Mouse (Mus musculus) kidney, postnatal 25 days (tissue): ENCODE data around the gene Nme3.
A peak's percentile ranks its signal among the peaks of the same experiment; 100 is the strongest.
"Not testable (repeated sequence)": the region's sequence is repeated elsewhere in the genome, so short reads cannot be mapped to it uniquely, and the experiment has no call there.

Experiments
- DNase-seq, 2 experiments: peaks; one replicate each; pipeline ENCODE4 v3.0.0; 2021; ENCODE audit warnings: mixed read lengths in 2 of 2

The Nme3 gene

GRCm38 (mm10) chr17:24900014-24900413 is 3.7 kb downstream of the Nme3 start:
- peak in 1 of 2 experiments; percentile 32 for DNase-seq

- no peak for DNase-seq
Measured at GRCm38 (mm10) chr17:24902124-24902523, 5.8 kb downstream of the Nme3 start.

- peak; percentile 56 to 73 for DNase-seq
Measured at GRCm38 (mm10) chr17:24902671-24903474, 6.6 kb downstream of the Nme3 start.

- no peak for DNase-seq
Measured at GRCm38 (mm10) chr17:24903767-24904166, 7.5 kb downstream of the Nme3 start.

GRCm38 (mm10) chr17:24907591-24907990 is 11.3 kb downstream of the Nme3 start:
- no peak for DNase-seq

- DNase-seq: no peak
Measured at GRCm38 (mm10) chr17:24913984-24914383, 17.7 kb downstream of the Nme3 start.

GRCm38 (mm10) chr17:24923246-24923645 is 26.9 kb downstream of the Nme3 start:
- no peak for DNase-seq

- no peak for DNase-seq
Measured at GRCm38 (mm10) chr17:24929506-24929905, 33.2 kb downstream of the Nme3 start.

- DNase-seq: peak in 1 of 2 experiments; percentile 28
Measured at GRCm38 (mm10) chr17:24932431-24932830, 36.1 kb downstream of the Nme3 start.

- no peak for DNase-seq
Measured at GRCm38 (mm10) chr17:24933163-24933562, 36.9 kb downstream of the Nme3 start.

GRCm38 (mm10) chr17:24934926-24935325 is 38.6 kb downstream of the Nme3 start:
- no peak for DNase-seq

- no peak for DNase-seq
Measured at GRCm38 (mm10) chr17:24935666-24936065, 39.4 kb downstream of the Nme3 start.

- peak; percentile 95 to 96 for DNase-seq
Measured at GRCm38 (mm10) chr17:24936259-24937237, 40.2 kb downstream of the Nme3 start, which contains the start of gene Mapk8ip3. Gene Mapk8ip3, minus strand, starts transcription at chr17:24936977.

GRCm38 (mm10) chr17:24937266-24937665 is 41.0 kb downstream of the Nme3 start:
- DNase-seq: no peak

GRCm38 (mm10) chr17:24942453-24942852 is 46.2 kb downstream of the Nme3 start:
- peak; percentile 57 to 62 for DNase-seq

GRCm38 (mm10) chr17:24943036-24943435 is 46.7 kb downstream of the Nme3 start:
- no peak for DNase-seq

- not testable (repeated sequence) for DNase-seq
Measured at GRCm38 (mm10) chr17:24943589-24943988, 47.3 kb downstream of the Nme3 start.
